Mouse (Mus musculus) heart, postnatal 14 days (tissue): ENCODE measurements around the gene Nr2e1. TPM values are rescaled to one million over a fixed set of nuclear protein-coding genes. Genes with fewer than 3 reads are reported as not detected.

Source experiments
- DNase-seq, 2 experiments: peaks; one replicate each; pipeline ENCODE4 v3.0.0; 2021 to 2022
- intact Hi-C: fragments of 180-260 bp; cut with DNase I; formaldehyde crosslinking; loops from one replicate; pipeline ENCODE4 v1.15.1; 2025
- long read RNA-seq, 2 experiments: library from polyadenylated mRNA; stranded (forward); transcript quantifications; one replicate each; pipeline ENCODE4 v2.0.0; 2021
- total RNA-seq, 2 experiments: library from RNA; stranded (reverse); gene quantifications; 2 replicates each; pipeline ENCODE4 v1.2.3; 2021

Gene Nr2e1
- total RNA-seq = not detected
- long read RNA-seq, experiment 1 = 0 reads
- long read RNA-seq, experiment 2 = 0 reads

GRCm38 (mm10) chr10:42583157-42583872 is at the start of gene Nr2e1, which contains the start of gene Ostm1:
TSS of gene Nr2e1 (minus strand) at chr10:42583632.
TSS of gene Ostm1 (plus strand) at chr10:42583822.
- intact Hi-C loops = loop anchor here (5.0 kb wide), 1 partner anchor 49 kb away; no protein-coding TSS in a partner anchor
- no peak for DNase-seq

DNA sequence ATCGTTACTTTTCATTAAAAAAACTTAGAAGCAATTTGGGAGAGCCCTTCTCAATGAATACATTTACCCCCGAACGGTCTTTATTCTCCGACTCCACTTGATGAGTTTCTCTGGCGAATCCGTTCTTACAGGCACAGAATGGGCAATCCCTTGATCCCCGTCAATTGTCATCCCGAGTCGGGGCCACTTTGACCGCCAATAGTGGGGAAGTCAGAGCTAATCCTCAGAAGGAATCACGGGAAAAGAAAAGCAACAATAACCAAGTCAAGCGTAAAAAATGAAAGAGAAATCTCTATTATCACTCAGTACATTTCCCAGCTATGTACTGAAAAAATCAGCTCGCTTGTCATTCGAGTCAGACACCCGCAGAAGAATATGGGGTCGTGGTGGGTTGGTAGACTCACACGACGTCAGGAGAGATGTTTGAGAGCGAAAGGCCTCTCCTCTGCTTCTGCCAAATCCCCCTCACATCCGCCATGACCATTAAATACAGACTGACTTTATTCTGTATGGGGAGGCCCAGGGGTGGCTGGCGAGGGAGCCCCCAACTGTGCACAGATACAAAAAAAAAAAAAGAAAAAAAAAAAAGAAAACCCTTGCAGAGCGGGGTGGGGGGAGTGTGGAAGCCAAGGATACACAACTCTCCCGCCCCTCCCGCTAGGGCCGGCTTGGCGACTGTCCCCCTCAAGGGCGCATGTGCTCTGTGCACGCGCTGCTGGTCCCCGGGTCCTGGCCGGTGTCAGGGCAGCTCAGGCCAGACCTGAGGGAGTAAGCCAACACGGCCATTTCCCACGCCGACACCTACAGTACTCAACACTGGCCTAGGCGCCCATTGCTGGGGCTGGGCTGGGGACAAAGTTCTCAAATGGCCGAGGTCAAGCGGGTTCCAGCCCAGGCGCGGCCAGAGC is 49.3 kb upstream of the Nr2e1 start:
- peak in 1 of 2 experiments; percentile 11 for DNase-seq
- intact Hi-C loops = loop anchor here (5.0 kb wide), 2 partner anchors 50 to 650 kb away; partner anchors contain the start of genes Nr2e1 and Ostm1

GRCm38 (mm10) chr10:42631754-42632452 is 48.5 kb upstream of the Nr2e1 start:
- intact Hi-C loops = loop anchor here (5.0 kb wide), 2 partner anchors 50 to 650 kb away; partner anchors contain the start of genes Nr2e1 and Ostm1

GRCm38 (mm10) chr10:42630596-42631355 is 47.3 kb upstream of the Nr2e1 start:
- intact Hi-C loops = loop anchor here (5.0 kb wide), 2 partner anchors 48 to 648 kb away; partner anchors contain the start of genes Nr2e1 and Ostm1

More at GRCm38 (mm10) chr10:42631754-42632452, 48.5 kb upstream of the Nr2e1 start:
- no peak for DNase-seq

DNA sequence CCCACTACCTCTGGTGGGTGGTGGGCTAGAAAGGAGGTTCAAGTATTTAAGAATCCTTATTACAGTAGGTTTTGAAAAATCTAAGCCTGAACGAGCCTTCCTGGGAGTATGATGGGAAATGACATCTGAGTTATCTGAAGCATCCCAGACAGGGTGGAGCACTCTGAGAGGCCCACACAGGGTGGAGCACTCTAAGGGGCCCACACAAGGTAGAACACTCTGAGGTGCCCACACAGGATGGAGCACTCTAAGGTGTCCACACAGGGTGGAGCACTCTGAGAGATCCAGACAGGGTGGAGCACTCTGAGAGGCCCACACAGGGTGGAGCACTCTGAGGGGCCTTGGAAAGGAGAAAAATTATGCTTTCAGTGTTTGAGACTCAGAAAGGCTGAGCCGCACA is 42.5 kb upstream of the Nr2e1 start:
- DNase-seq = no peak
- intact Hi-C loops = no loop called here

More at GRCm38 (mm10) chr10:42630596-42631355, 47.3 kb upstream of the Nr2e1 start:
- no peak for DNase-seq

DNA sequence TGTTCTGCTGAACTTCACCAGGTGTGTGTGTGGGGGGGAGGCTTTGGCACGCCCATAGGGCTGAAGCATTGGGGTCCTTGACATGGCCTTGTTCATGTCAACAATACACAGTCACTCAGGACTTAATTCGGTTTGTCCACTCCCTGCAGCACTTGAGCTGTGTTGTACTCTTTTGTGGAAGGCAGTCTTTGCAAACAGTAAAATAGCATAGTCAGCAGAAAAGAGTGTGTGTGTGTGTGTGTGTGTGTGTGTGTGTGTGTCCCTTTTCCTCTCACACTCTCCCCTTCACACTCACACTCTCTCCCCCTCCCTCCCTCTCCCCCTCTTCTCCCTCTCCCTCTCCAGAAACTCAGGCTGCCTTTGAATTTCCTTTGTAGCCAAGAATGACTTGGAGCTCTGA is 34.9 kb upstream of the Nr2e1 start:
- DNase-seq = no peak
- intact Hi-C loops = no loop called here

DNA sequence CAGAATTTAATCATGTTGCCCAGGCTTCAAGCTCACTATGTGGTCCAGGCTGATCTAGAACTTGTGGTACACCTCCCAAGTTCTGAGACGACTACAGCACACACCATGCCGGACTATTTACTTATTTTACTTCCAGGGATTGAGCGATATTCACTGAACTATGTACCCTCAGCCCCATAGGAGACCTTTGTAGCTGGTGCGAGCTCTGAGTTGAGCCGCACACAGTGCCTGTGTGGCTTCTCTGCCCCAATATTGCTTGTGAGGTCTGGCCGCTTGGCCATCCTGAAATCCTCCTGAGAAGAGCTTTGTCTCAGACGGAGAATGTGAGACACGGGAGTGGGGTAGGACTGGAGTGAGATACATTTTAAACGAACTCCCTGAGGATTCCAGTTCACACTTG is 31.3 kb upstream of the Nr2e1 start:
- intact Hi-C loops = no loop called here
- no peak for DNase-seq

DNA sequence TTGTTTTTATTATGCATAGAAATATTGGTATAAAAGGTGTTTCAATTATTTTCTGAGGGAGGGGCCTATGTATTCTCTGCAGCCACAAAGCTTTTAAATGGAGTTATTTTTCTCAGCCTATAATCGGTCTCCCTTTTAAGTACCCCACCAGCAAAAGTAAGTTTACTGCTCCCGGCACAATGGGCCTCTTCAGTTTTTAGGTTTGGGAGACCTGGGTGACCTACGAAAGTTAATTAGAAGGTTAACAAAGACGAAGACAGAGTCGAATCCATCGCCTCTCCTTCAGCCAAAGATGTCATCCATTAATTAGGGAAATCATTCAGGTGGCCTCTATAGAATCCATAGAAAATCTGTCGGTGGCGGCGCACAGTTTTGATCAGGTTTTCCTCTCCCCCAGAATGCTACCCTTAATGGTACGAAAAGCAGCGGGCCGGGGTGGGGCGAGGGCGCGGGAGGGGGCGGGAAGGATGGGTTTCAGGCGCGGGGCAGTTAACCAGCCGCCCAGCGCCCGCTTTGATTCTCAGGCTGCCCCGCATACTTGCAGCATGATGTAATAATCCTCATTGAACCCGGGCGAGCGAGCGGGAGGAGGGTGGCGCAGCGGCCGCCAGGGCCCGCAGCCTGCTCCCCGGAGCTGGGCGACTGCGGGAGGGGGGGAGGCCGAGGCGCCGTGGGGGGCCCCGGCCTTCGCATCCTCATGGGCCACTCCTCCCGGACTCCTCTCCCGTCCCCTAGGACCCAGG is 30.4 kb upstream of the Nr2e1 start:
- intact Hi-C loops = no loop called here
- DNase-seq = peak in 1 of 2 experiments; percentile 16

DNA sequence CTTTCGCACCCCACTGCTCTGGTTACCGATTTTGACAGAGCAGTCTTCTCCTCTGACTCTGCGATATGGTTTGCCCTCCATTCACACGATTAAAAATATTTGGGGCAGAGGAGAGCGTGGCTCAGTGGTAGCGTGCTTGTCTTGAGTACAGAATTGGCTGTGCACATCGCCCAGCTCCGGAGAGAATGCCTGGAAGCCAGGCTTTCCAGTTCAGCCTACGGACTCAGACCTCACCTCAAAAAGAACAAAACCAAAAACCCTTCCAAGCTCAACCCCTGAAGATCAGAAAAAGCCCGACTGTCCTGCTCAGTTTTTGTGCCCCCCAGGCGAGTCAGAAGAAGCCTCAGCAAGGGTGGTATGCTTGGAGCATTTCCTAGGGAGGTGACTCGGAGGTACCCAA is 29.6 kb upstream of the Nr2e1 start:
- no peak for DNase-seq
- intact Hi-C loops = no loop called here

GRCm38 (mm10) chr10:42606757-42607156 is 23.3 kb upstream of the Nr2e1 start:
- intact Hi-C loops = no loop called here
- no peak for DNase-seq

GRCm38 (mm10) chr10:42604874-42605273 is 21.4 kb upstream of the Nr2e1 start:
- no peak for DNase-seq

DNA sequence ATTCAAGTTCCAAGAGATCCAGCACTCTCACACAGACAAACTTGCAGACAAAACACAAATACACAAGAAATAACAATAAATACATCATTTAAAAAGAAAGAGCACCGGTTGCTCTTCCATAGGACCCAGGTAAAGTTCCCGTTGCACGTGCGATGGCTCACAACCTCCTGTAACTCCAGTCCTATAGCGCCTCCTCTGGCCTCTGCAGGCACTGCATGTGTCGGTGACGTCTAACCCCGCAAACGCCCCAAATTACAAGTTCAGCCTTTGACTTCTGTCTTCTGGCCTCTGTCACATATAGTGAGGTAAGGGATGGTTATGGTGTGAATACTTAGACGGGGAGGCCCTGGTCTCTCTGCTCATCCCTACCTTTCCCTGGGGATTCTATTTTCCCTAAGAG is 18.1 kb upstream of the Nr2e1 start:
- DNase-seq = no peak
- intact Hi-C loops = no loop called here

More at GRCm38 (mm10) chr10:42604874-42605273, 21.4 kb upstream of the Nr2e1 start:
- intact Hi-C loops = no loop called here

DNA sequence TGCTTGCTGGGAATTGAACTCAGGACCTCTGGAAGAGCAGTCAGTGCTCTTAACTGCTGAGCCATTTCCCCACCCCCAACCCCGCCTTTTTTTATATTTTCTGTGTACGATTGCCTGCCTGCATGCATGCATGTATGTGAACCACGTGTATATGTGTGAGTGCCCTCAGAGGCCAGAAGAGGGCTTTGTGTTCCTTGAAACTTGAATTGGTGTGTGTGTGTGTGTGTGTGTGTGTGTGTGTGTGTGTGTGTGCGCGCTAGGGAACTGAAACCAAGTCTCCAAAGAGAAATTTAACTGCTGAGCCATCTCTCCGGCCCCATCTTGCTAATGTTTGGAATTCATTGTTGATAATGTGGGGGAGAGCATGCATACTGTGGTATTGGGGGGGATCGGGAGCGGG is 15.2 kb upstream of the Nr2e1 start:
- DNase-seq = no peak

DNA sequence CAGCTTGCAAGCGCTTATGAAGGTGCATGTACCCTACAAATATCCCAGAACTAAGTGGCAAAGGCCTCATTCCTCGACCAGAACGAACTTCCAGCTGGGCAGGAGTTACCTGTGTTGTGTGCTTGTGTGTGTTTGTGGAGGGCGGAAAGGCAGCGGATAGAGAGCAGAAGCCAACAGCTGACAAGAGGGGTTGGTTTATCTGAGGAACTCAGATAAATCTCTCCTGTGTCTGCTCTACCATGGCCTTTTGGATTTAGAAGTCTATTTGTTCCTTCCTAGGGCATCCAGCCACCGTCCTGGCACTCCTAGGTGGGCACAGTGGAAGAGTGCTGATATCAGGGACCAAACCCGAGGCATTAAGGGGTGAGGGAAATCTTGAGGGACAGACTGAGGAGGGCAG is 9.8 kb upstream of the Nr2e1 start:
- intact Hi-C loops = no loop called here
- no peak for DNase-seq

More for the DNA sequence above, 15.2 kb upstream of the Nr2e1 start:
- intact Hi-C loops = no loop called here

GRCm38 (mm10) chr10:42591993-42592686 is 8.7 kb upstream of the Nr2e1 start:
- intact Hi-C loops = no loop called here

DNA sequence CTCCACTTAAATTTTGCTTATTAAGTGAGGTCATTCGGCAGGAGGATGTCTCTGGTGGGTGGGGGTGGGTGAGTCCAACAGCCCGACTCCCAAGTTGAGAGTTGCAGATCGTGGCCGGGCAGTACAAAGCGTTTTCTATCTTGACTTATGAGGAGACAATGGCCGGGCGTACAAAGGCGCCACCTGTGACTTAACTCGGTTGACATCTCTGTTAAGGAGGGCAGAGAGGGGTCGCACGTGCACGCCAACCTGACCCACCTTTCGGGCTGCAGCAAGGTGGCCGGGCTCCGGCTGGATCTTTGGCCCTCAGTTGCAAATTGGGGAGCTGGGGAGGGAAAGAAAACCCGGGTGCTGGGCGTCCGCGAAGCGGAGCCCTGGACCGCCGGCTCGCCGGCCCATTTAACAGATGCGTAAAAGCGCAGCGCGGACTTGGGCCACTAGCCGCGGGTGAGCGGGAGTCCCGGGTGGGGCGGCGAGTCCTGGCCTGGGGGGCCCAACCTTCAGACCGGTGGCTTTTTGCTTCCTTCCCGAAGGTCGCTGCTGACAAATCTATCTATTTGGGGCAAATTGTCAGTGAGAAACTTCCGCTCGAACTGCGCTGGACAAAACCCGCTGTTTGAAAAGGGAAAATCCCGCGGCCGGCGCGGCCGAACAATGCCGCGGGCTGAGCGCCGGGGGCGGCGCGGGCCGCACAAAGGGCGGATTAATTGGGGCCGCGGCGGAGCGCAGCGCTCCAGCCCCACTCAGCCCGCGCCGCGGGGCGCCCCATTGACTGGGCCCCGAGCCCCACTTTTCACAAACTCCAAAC is 8.0 kb upstream of the Nr2e1 start:
- intact Hi-C loops = no loop called here
- no peak for DNase-seq

More at GRCm38 (mm10) chr10:42591993-42592686, 8.7 kb upstream of the Nr2e1 start:
- no peak for DNase-seq
